Mouse (Mus musculus): ENCODE data around the gene Nbr1. TPM values are rescaled to one million over a fixed set of nuclear protein-coding genes. Genes with fewer than 3 reads are reported as not detected.

Gene Nbr1
- total RNA-seq (2014; fragmentation: Nextera tagmentation) (33.2 and 45.0 TPM in 2 replicates), total RNA-seq (2017) (38.6 and 41.4 TPM in 2 replicates)

- ATAC-seq (replicated peaks; ENCODE audit: poor library complexity, severe bottlenecking), result peak; percentile 75
These were observed at the start of gene Nbr1, which contains the start of gene Brca1 for GRCm38 (mm10) chr11:101551751-101552475. Gene Nbr1 (plus strand): TSS chr11:101552149. Gene Brca1 (minus strand): TSS chr11:101551955.

- no peak for ATAC-seq (replicated peaks; ENCODE audit: poor library complexity, severe bottlenecking)
These were observed 45.6 kb upstream of the Nbr1 start for GRCm38 (mm10) chr11:101506269-101506780.

GRCm38 (mm10) chr11:101507090-101507489 lies 44.9 kb upstream of the Nbr1 start:
- no peak for ATAC-seq (replicated peaks; ENCODE audit: poor library complexity, severe bottlenecking)

- no peak for ATAC-seq (replicated peaks; ENCODE audit: poor library complexity, severe bottlenecking)
These were observed 33.0 kb upstream of the Nbr1 start for GRCm38 (mm10) chr11:101518937-101519336.

GRCm38 (mm10) chr11:101519364-101519763 lies 32.6 kb upstream of the Nbr1 start:
- no peak for ATAC-seq (replicated peaks; ENCODE audit: poor library complexity, severe bottlenecking)

GRCm38 (mm10) chr11:101524446-101524845 lies 27.5 kb upstream of the Nbr1 start:
- ATAC-seq (replicated peaks; ENCODE audit: poor library complexity, severe bottlenecking), result no peak

- no peak for ATAC-seq (replicated peaks; ENCODE audit: poor library complexity, severe bottlenecking)
These were observed 26.9 kb upstream of the Nbr1 start for GRCm38 (mm10) chr11:101525056-101525455.

GRCm38 (mm10) chr11:101525936-101526595 lies 25.9 kb upstream of the Nbr1 start:
- ATAC-seq (replicated peaks; ENCODE audit: poor library complexity, severe bottlenecking), result no peak

GRCm38 (mm10) chr11:101526686-101527085 lies 25.3 kb upstream of the Nbr1 start:
- ATAC-seq (replicated peaks; ENCODE audit: poor library complexity, severe bottlenecking), result no peak

- ATAC-seq (replicated peaks; ENCODE audit: poor library complexity, severe bottlenecking), result peak; percentile 48; the same call in 1 of the 2 replicates
These were observed 8.4 kb upstream of the Nbr1 start for GRCm38 (mm10) chr11:101543533-101543932.

GRCm38 (mm10) chr11:101544132-101544531 lies 7.8 kb upstream of the Nbr1 start:
- no peak for ATAC-seq (replicated peaks; ENCODE audit: poor library complexity, severe bottlenecking)

- ATAC-seq (replicated peaks; ENCODE audit: poor library complexity, severe bottlenecking), result no peak
These were observed 3.4 kb upstream of the Nbr1 start for GRCm38 (mm10) chr11:101548526-101548925.

GRCm38 (mm10) chr11:101552476-101553300 lies 739 bp downstream of the Nbr1 start:
- ATAC-seq (replicated peaks; ENCODE audit: poor library complexity, severe bottlenecking), result peak; percentile 82

GRCm38 (mm10) chr11:101553354-101553930 lies 1.5 kb downstream of the Nbr1 start:
- ATAC-seq (replicated peaks; ENCODE audit: poor library complexity, severe bottlenecking), result no peak

- no peak for ATAC-seq (replicated peaks; ENCODE audit: poor library complexity, severe bottlenecking)
These were observed 4.6 kb downstream of the Nbr1 start for GRCm38 (mm10) chr11:101556541-101556940.

- ATAC-seq (replicated peaks; ENCODE audit: poor library complexity, severe bottlenecking), result no peak
These were observed 5.0 kb downstream of the Nbr1 start for GRCm38 (mm10) chr11:101556954-101557353.

GRCm38 (mm10) chr11:101562391-101562790 lies 10.4 kb downstream of the Nbr1 start:
- peak; percentile 85 for ATAC-seq (replicated peaks; ENCODE audit: poor library complexity, severe bottlenecking)

- no peak for ATAC-seq (replicated peaks; ENCODE audit: poor library complexity, severe bottlenecking)
These were observed 16.5 kb downstream of the Nbr1 start for GRCm38 (mm10) chr11:101568421-101568820.

GRCm38 (mm10) chr11:101576116-101576515 lies 24.2 kb downstream of the Nbr1 start:
- ATAC-seq (replicated peaks; ENCODE audit: poor library complexity, severe bottlenecking), result no peak

Measured in granulocyte monocyte progenitor cell, adult 5-6 weeks (primary cell).